Mouse (Mus musculus): Measurements from ENCODE around the gene Mcf2l.

The Mcf2l gene

GRCm38 (mm10) chr8:12873357-12874046, at the start of gene Mcf2l:
TSS of gene Mcf2l (plus strand) at chr8:12873806.
- peak; percentile 54 for DNase-seq (ENCODE audit: low spot score)

DNA sequence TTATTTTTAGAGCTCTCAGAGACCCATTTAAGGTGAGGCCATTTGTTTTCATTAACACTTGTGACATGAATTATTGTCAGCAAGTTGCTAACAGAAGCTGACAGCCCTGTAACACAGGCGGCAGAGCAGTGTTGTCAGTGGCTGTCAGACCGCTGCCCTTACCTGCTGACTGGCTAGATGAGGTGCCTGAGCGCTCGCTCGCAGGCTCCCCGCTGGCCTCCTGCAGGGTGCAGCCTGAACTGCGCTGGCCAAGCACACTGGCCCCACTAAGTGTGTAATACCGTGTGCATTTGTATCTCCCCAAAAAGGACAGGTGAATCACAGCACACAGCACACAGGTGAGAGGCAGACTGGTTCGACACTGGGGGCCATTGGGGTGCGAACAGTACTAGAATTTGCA, 49.0 kb upstream of the Mcf2l start:
- no peak for DNase-seq (ENCODE audit: low spot score)

GRCm38 (mm10) chr8:12825236-12825635, 48.4 kb upstream of the Mcf2l start:
- no peak for DNase-seq (ENCODE audit: low spot score)

GRCm38 (mm10) chr8:12825686-12826237, 47.8 kb upstream of the Mcf2l start:
- DNase-seq (ENCODE audit: low spot score), result no peak

DNA sequence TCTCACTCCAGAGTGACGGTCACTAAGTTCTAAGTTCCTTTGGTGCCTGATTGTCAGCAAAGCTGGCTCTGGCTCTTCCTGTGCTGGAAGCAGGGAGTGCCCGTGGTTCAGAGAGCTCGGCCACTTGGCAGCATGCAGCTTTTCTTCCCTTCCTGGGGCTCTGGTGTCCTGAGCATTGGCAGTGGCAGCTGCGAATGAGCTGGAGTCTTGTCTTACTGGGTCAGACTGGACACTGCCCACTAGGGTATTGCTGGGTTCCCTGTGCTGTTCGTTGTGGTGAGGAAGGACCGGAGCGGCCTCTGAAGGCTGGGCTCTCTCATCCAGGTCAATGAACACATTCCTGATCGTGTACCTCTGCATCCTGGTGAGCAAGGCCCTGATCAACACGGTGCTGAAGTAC, 46.5 kb upstream of the Mcf2l start:
- DNase-seq (ENCODE audit: low spot score), result no peak

- DNase-seq (ENCODE audit: low spot score), result no peak
Observed at GRCm38 (mm10) chr8:12828298-12828697, 45.3 kb upstream of the Mcf2l start.

- DNase-seq (ENCODE audit: low spot score), result no peak
Observed at GRCm38 (mm10) chr8:12829381-12829780, 44.2 kb upstream of the Mcf2l start.

- no peak for DNase-seq (ENCODE audit: low spot score)
Observed at GRCm38 (mm10) chr8:12831659-12832589, 41.7 kb upstream of the Mcf2l start.

DNA sequence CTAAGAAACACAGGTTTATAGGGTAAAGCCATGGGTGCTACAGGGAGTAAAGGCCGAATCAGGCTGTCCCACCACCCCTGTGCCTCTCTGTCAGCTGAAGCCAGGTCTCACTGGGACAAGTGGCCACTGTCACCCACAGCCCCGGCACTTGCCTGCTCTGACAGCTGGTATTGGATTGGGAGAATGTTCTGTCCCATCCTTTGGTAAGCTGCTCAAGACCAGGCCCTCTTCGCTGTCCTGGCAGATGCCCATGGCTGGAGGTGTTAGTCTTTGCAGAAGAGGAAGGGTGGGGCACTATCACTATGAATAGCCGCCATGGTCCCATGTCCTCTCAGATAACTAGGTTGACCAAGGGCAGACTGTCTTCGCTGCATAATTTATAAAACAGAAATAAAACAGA, 40.0 kb upstream of the Mcf2l start:
- no peak for DNase-seq (ENCODE audit: low spot score)

GRCm38 (mm10) chr8:12840834-12841233, 32.8 kb upstream of the Mcf2l start:
- no peak for DNase-seq (ENCODE audit: low spot score)

DNA sequence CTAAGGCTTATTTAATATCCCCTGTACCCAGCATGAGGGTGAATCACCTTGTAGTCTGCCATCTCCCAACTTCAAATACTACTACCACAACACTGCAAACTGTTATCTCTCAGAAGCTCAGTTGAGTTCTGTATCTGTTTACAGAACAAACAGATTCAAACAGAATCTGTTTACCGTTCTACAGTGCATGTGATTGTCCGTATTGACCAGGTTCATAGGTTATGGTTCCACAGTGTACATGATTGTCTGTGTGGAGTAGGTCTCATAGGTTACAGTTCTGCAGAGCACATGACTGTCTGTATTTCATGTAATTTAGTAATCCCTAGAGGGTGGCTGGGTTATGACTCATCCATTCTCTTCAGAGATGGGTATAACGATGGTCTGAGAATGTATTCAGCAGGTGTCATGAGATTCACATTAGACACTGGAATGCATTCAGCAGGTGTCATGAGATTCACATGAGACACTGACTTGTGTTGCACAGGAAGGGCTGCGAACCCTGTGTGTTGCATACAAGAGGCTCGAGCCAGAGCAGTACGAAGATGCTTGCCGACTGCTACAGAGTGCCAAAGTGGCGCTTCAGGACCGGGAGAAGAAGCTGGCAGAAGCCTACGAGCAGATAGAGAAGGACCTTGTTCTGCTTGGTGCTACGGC, 31.1 kb upstream of the Mcf2l start:
- DNase-seq (ENCODE audit: low spot score), result no peak

DNA sequence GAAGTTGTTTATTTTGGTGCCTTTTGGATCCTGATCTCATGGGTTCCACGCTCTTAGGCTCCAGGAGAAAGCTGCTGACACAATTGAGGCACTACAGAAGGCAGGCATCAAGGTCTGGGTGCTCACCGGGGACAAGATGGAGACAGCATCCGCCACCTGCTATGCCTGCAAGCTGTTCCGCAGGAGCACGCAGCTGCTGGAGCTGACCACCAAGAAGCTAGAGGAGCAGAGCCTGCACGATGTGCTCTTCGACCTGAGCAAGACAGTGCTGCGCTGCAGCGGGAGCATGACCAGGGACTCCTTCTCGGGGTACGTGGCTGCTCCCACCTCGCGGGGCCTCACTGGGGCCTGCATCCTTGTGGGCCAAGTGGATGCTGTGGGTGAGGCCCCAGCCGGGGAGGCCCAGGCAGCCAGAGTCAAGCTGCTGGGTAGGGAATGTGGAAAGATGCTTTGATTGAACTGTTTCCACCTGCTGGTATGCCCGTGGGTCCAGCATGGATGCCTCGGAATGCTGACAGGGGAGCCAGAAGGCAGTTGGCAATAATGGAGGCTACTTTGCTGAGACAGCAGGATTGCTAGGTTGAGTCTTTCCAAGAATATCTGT, 29.2 kb upstream of the Mcf2l start:
- DNase-seq (ENCODE audit: low spot score), result no peak

DNA sequence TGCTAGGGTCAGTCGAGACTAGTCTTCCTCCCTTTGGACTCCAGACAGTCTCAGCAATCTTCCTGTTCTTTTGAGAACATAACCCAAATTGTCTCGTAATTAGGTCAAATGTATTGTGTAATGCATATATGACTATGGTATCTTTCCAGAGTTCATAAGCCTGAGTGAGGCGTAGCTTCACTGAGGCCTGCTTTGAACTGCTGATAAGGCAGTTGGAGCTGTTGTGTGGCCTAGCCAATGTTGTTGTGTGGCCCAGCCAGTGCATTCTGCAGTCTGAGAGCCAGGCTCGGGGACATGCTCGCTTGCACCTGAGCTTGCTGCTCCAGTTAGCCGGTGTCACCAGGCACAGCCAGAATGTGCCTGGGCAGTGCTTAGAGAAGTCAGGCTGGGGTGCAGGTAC, 27.2 kb upstream of the Mcf2l start:
- no peak for DNase-seq (ENCODE audit: low spot score)

DNA sequence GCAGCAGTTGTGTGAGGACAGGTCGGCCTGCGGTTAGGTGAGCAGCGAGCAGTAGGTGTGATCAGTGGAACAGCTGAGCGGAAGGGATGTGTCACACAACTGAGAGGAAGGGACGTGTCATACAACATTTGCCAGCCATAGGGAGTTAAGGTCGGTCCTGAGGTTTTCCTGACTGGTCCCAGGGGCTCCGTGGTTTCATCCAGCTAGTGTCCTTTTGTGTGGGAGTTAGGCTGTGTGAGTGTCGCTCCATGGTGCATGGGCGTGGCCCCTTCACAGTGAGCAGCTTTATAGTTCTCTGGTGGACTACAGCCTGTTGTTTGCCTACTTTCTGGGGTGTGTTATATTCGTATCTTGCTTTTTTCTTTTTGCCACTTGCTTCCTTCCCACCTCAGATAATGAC, 22.4 kb upstream of the Mcf2l start:
- no peak for DNase-seq (ENCODE audit: low spot score)

DNA sequence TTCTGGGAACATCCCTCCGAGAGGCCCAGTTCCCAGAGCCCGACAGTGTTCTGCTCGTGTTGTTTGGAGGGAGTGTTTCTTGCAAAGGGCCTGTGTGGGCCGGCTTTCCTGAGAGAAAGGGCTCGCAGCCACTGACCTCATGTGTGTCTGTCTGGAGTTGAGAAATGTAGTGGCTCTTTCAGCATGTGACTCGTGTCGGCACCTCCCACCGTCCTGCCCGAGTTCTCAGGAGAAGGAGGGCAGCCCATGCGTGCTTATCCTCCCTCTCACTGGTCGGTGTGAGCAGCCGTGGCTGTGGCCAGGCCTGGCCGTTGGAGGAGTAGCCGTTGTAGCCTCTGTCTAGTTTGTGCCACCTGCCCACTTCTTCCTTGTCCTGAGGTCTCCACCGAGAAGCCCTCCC, 17.6 kb upstream of the Mcf2l start:
- no peak for DNase-seq (ENCODE audit: low spot score)

DNA sequence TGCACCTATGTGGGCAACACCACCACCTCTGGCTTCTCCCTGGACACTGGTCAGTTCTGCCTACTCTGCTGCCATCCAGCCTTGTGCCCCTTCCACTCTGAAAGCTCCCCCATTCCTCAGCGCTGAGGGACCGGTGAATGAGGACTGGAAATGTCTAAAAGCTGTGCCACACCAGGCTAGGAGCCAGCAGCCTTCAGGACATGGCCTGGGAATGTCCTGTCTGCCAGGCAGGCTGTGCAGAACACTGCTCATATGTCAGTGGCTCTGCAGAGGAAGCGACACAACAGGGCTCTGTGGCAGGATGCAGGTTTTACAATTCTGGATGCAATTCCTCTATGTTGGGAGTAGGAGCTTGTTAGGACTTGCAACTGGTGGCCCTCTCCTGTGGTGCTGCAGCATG, 10.5 kb upstream of the Mcf2l start:
- no peak for DNase-seq (ENCODE audit: low spot score)

DNA sequence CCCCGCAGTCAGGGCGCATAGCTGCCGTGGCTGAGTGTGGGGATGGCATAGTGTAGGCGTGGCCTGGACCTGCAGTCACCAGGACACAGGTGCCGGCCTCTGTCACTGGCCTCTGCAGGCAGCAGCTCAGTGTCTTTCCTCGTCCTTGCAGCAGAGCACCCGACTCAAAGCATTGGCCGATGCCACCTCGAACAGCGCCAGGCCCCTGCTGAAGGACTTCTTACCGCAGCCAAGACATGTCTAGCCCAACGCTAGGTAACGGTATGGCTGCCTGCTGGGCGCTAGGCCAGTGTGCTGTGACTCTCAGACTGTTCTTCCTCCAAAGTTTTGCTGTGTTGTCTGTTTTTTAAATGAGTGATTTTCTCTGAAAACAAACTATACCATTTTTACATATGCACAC, 10.0 kb upstream of the Mcf2l start:
- no peak for DNase-seq (ENCODE audit: low spot score)

DNA sequence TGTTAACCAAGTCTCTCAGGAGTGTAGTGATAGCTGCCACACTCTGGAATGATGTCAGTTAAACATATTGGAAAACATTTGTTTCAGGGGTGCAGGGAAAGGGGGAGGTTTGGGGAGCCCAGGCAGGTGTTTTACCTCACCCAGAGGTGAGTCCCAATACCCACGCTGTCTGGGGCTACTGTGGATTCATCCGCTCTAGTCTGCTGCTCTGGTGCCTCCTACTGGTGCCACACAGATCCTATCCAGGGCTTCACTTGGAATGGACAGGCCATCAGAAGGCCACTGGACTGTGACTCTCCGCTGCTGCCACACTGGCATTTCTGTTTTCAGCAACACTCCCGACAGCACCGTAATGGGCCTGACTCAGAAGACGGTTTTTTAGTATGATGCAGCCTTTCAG, 7.8 kb upstream of the Mcf2l start:
- no peak for DNase-seq (ENCODE audit: low spot score)

- no peak for DNase-seq (ENCODE audit: low spot score)
Observed at GRCm38 (mm10) chr8:12869661-12870060, 3.9 kb upstream of the Mcf2l start.

- no peak for DNase-seq (ENCODE audit: low spot score)
Observed at GRCm38 (mm10) chr8:12870656-12871055, 3.0 kb upstream of the Mcf2l start.

DNA sequence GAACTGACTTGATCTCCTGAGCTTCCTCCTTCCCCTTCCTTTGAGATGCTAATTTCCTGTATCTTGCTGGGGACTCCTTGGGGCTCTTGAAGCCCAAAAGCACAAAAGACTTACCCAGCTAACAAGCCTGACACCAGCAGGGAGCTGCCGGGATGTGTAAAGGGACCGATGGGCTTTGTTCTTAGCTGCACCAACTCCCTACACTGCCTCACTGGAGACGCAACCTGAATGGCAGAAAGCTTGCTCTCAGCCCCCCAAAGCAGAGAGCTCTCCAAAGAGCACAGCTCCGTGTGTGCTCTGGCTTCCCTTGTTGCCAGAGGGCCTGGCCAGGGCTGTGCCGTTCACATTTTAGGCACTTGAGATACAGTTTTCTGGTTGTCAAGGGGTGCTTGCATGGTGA, 2.1 kb upstream of the Mcf2l start:
- no peak for DNase-seq (ENCODE audit: low spot score)

GRCm38 (mm10) chr8:12872983-12873356, 636 bp upstream of the Mcf2l start:
- DNase-seq (ENCODE audit: low spot score), result no peak
